Mouse (Mus musculus) layer of hippocampus, adult 2 months (tissue): ENCODE measurements at regions not wholly inside any gene's neighbourhood (a gene's known extent, or its start where the extent isn't known, plus 50 kb on each side); places are given as distances from the start of the nearest gene placed in this dataset.

Source experiments
- DNase-seq, 2 experiments: peaks; one replicate each; pipeline ENCODE4 v3.0.0; 2022; ENCODE audit warnings: low spot score in 2 of 2
- H3K27ac ChIP-seq: fragments of 200-600 bp; 2 replicates; pipeline ENCODE4 v1.8.1; 2022
- H3K4me3 ChIP-seq: fragments of 200-600 bp; 2 replicates; pipeline ENCODE4 v1.8.1; 2022; ENCODE audit warnings: mild to moderate bottlenecking
- CTCF ChIP-seq: fragments of 200-600 bp; conservative IDR thresholded peaks from 2 replicates; pipeline ENCODE4 v1.8.1; 2022; ENCODE audit warnings: antibody characterized with exemption, mild to moderate bottlenecking, moderate library complexity

GRCm38 (mm10) chr9:117903025-117903424 is 137.3 kb upstream of the Azi2 start:
- no peak overlapping the region for H3K27ac ChIP-seq
- TF ChIP-seq CTCF, result peak; percentile 74
- no peak overlapping the region for H3K4me3 ChIP-seq
- peak in 1 of 2 experiments; percentile 10 for DNase-seq

- no peak overlapping the region for H3K4me3 ChIP-seq
- TF ChIP-seq CTCF, result no peak
- H3K27ac ChIP-seq, result no peak overlapping the region
- DNase-seq, result no peak
Observed at GRCm38 (mm10) chr9:117902239-117902939, 137.9 kb upstream of the Azi2 start.

GRCm38 (mm10) chr9:117900631-117901030 is 139.7 kb upstream of the Azi2 start:
- TF ChIP-seq CTCF, result no peak
- DNase-seq, result no peak
- Histone ChIP-seq H3K27ac (no peak overlapping the region), H3K4me3 (no peak overlapping the region)

DNA sequence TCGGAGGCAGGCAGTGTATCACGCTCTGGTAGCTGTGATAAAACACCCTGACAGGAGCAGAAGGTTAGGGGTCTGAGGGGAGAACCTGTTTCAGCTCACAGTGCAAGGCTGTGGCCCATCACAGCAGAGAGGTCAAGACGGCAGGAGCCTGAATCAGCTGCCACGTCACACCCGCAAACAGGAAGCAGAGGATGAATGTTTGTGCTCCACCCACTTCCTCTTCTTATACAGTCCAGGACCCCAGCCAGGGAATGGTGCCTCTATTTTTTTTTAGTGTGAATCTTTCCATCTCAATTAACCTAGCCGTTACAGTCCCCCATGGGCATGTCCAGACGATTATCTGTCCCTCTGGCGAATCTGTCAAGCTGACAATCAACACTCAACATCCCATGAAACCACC is 143.8 kb upstream of the Azi2 start:
- TF ChIP-seq CTCF, result no peak
- no peak overlapping the region for H3K27ac ChIP-seq
- H3K4me3 ChIP-seq, result no peak overlapping the region
- no peak for DNase-seq

- no peak for DNase-seq
- TF ChIP-seq CTCF, result no peak
- no peak overlapping the region for H3K27ac ChIP-seq
- H3K4me3 ChIP-seq, result no peak overlapping the region
Observed at GRCm38 (mm10) chr9:117892601-117893000, 147.7 kb upstream of the Azi2 start.

- Histone ChIP-seq H3K4me3 (peak overlapping the region; percentile 74), H3K27ac (no peak overlapping the region)
- TF ChIP-seq CTCF, result no peak
- no peak for DNase-seq
Observed at GRCm38 (mm10) chr9:117873172-117873571, 167.1 kb upstream of the Azi2 start.

DNA sequence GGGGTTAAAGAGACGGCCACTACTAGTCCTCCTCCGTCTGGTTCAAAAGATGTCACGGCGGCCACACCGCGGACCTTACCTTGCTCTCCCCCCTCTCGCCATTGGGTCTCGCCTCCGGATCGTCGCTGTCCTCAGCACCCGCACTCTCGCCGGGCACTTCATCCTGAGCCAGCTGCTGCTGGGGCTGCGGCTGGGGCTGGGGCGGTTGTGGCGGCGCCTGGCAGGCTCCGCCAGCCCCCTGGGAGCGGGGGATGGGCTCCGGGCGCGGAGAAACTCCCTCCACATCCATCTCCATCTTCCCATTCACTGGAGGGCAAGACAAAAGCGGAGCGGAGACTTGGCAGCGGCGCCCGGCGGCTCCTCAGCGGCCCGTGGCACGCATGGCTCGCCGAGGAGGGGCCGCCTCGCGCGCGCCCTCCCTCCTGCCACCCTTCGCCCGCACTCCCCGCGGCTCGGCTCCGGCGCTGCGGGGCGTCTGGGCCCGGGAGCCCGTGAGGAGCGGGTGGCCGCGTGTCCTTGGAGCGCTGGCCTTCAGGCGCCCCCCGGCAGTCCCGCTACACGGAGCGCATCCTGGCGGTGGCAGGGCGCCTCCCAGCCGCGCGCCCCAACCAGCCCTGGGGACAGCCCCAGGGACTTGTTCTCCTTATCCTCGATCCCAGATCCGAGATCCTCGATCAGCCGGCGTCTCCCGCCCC is 167.8 kb upstream of the Azi2 start:
- Histone ChIP-seq H3K27ac (peak overlapping the region; percentile 51; the same call in 1 of the 2 replicates), H3K4me3 (peak overlapping the region; percentile 74)
- DNase-seq, result peak; percentile 14 to 28
- TF ChIP-seq CTCF, result peak; percentile 58

DNA sequence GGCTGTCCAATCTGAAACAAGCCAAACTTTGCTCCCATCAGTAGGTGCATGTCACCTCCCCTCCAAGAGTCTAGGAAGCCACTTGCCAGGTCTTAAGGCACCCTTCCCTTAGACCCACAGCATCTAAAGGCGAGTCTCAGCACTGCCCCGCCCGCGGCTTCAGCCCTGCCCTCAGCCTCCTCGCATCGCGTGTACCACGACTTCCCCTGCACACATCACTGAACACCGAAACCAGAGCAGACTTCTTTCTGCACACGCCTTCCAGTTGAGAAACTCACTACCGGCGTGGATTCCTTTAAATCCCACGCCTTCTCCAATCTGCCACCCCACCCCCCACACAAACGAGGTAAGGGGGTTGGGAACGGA is 168.3 kb upstream of the Azi2 start:
- DNase-seq, result no peak

GRCm38 (mm10) chr9:117870616-117871015 is 169.7 kb upstream of the Azi2 start:
- peak overlapping the region; percentile 25 for H3K4me3 ChIP-seq
- DNase-seq, result no peak
- TF ChIP-seq CTCF, result no peak
- no peak overlapping the region for H3K27ac ChIP-seq

More for the DNA sequence above, 168.3 kb upstream of the Azi2 start:
- no peak for TF ChIP-seq CTCF
- Histone ChIP-seq H3K4me3 (peak overlapping the region; percentile 74), H3K27ac (peak overlapping the region; percentile 51; the same call in 1 of the 2 replicates)

- peak; percentile 50 for TF ChIP-seq CTCF
- H3K27ac ChIP-seq, result no peak overlapping the region
- no peak for DNase-seq
- H3K4me3 ChIP-seq, result no peak overlapping the region
Observed at GRCm38 (mm10) chr9:117863944-117864343, 176.4 kb upstream of the Azi2 start.

DNA sequence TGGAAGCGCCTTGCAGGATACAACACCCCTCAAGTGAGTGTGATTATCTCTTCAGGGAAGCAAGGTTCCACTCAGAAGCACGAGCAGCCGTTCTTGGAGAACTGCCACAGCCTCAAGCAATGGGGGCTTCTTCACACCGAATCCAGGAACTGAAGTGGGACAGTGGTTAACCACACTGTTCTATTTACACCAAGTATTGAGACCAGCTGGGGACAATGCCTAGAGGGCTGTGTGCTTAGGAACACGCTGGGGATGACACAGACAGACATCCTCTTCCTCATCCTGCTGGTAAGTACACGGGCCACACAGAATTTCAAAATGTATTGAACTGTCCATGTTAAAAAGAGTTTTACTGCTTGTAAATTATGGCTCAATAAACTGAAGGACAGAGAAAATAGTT is 177.0 kb upstream of the Azi2 start:
- Histone ChIP-seq H3K4me3 (no peak overlapping the region), H3K27ac (no peak overlapping the region)
- TF ChIP-seq CTCF, result no peak
- DNase-seq, result no peak

DNA sequence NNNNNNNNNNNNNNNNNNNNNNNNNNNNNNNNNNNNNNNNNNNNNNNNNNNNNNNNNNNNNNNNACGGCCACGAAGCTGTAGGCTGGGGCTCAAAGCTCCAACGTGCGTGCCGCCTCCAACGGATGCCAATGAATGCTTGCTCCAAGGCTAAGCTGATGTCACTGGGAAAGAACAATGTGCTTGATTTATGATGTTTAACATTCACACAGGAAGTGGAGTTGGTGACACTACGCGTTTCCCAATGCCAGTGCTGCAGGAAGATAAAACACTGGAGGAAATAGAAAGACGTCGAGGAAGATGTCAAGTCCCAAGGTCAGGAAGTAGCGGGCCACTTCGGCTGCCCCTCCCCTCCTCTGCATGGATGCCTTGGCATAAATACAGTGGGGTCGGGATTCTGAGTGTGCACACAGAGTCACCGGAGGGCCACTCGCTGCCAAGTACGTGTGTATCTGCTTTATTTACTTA is 180.7 kb upstream of the Azi2 start:
- no peak overlapping the region for H3K4me3 ChIP-seq
- H3K27ac ChIP-seq, result no peak overlapping the region
- DNase-seq, result no peak
- no peak for TF ChIP-seq CTCF

- no peak for TF ChIP-seq CTCF
- Histone ChIP-seq H3K27ac (no peak overlapping the region), H3K4me3 (no peak overlapping the region)
- DNase-seq, result no peak
Observed at GRCm38 (mm10) chr9:117843531-117843930, 196.8 kb upstream of the Azi2 start.
